Mouse (Mus musculus) stomach, postnatal 0 days (tissue): Measurements from ENCODE around the gene Slco3a1.

ENCODE experiments used
- CTCF ChIP-seq: IDR thresholded peaks from 2 replicates; pipeline ENCODE4 v1.5.1; 2016; ENCODE audit warnings: antibody characterized with exemption, low read depth, mild to moderate bottlenecking, moderate library complexity
- EP300 ChIP-seq: optimal IDR thresholded peaks from 2 replicates; pipeline ENCODE3; 2016; ENCODE audit warnings: antibody characterized with exemption

- TF ChIP-seq CTCF (no peak), EP300 (no peak)
Observed at GRCm38 (mm10) chr7:74341149-74341805, 213.3 kb downstream of the Slco3a1 start.
